Mouse (Mus musculus) erythroblast, embryonic 14.5 days (primary cell): ENCODE data around the gene Hsf5. TPM values are rescaled to one million over a fixed set of nuclear protein-coding genes. Genes with fewer than 3 reads are reported as not detected.

Source experiments
- H3K27me3 ChIP-seq: 2 replicates; pipeline ENCODE4 v1.6.1; 2012; ENCODE audit warnings: inconsistent platforms; ENCODE audit not compliant: control insufficient read depth
- H3K36me3 ChIP-seq: 2 replicates; pipeline ENCODE4 v1.6.1; 2012; ENCODE audit warnings: mild to moderate bottlenecking, inconsistent platforms; ENCODE audit not compliant: control insufficient read depth
- H3K4me1 ChIP-seq: 2 replicates; pipeline ENCODE4 v1.6.1; 2012; ENCODE audit warnings: inconsistent platforms; ENCODE audit not compliant: control insufficient read depth
- H3K4me3 ChIP-seq: replicated peaks from 2 replicates; pipeline ENCODE3; 2012; ENCODE audit warnings: moderate library complexity, mild to moderate bottlenecking, inconsistent platforms
- H3K9me3 ChIP-seq: 2 replicates; pipeline ENCODE4 v1.6.1; 2012; ENCODE audit warnings: low read length, inconsistent platforms, mixed read lengths; ENCODE audit not compliant: control insufficient read depth
- GATA1 ChIP-seq: IDR thresholded peaks from 2 replicates; pipeline ENCODE4 v1.6.1; 2012; ENCODE audit warnings: low read length, inconsistent platforms, mixed read lengths
- TAL1 ChIP-seq: IDR thresholded peaks from 3 replicates; pipeline ENCODE4 v1.6.1; 2012; ENCODE audit warnings: low read length, inconsistent platforms, mixed read lengths
- polyA plus RNA-seq: library from polyadenylated mRNA; stranded (reverse); fragments of >175 nt; gene quantifications from 2 replicates; pipeline ENCODE4 v1.2.3, GENCODE M21; 2012

Gene Hsf5
- polyA plus RNA-seq, 1 experiment = not detected

GRCm38 (mm10) chr11:87589605-87590004 is 27.4 kb upstream of the Hsf5 start:
- no peaks in the 10 kb centered on the region for H3K9me3 ChIP-seq
- no peaks in the 10 kb centered on the region for H3K27me3 ChIP-seq
- H3K36me3 ChIP-seq = peaks cover 14% of the 10 kb centered on the region
- peak overlapping the region; percentile 6 for H3K4me3 ChIP-seq
- TF ChIP-seq GATA1 (no peak), TAL1 (no peak)
- H3K4me1 ChIP-seq = peaks cover 48% of the 10 kb centered on the region

- Histone ChIP-seq H3K4me1 (peaks cover 62% of the 10 kb centered on the region), H3K27me3 (no peaks in the 10 kb centered on the region), H3K36me3 (peaks cover 21% of the 10 kb centered on the region), H3K4me3 (peak overlapping the region; percentile 89), H3K9me3 (no peaks in the 10 kb centered on the region)
- no peak for TF ChIP-seq GATA1
- no peak for TF ChIP-seq TAL1
Observed at GRCm38 (mm10) chr11:87590841-87591525, 26.0 kb upstream of the Hsf5 start.

- Histone ChIP-seq H3K36me3 (peaks cover 27% of the 10 kb centered on the region), H3K4me3 (peak within 1 kb of the TSS; percentile 89), H3K9me3 (no peaks in the 10 kb centered on the region), H3K27me3 (no peaks in the 10 kb centered on the region), H3K4me1 (peaks cover 70% of the 10 kb centered on the region)
- TF ChIP-seq TAL1 (no peak), GATA1 (no peak)
Observed at GRCm38 (mm10) chr11:87591526-87592353, 25.2 kb upstream of the Hsf5 start, which contains the start of gene Mtmr4. Mtmr4 (plus strand) TSS chr11:87592162.

- peak overlapping the region; percentile 89 for H3K4me3 ChIP-seq
- H3K36me3 ChIP-seq = peaks cover 33% of the 10 kb centered on the region
- H3K9me3 ChIP-seq = no peaks in the 10 kb centered on the region
- no peak for TF ChIP-seq GATA1
- no peak for TF ChIP-seq TAL1
- H3K4me1 ChIP-seq = peaks cover 70% of the 10 kb centered on the region
- no peaks in the 10 kb centered on the region for H3K27me3 ChIP-seq
Observed at GRCm38 (mm10) chr11:87592354-87592695, 24.6 kb upstream of the Hsf5 start.

GRCm38 (mm10) chr11:87592713-87593598 is 24.0 kb upstream of the Hsf5 start:
- no peaks in the 10 kb centered on the region for H3K27me3 ChIP-seq
- no peaks in the 10 kb centered on the region for H3K9me3 ChIP-seq
- TF ChIP-seq GATA1 (no peak), TAL1 (no peak)
- H3K4me1 ChIP-seq = peaks cover 70% of the 10 kb centered on the region
- H3K4me3 ChIP-seq = peak overlapping the region; percentile 89
- peaks cover 40% of the 10 kb centered on the region for H3K36me3 ChIP-seq

- Histone ChIP-seq H3K36me3 (peaks cover 64% of the 10 kb centered on the region), H3K9me3 (no peaks in the 10 kb centered on the region), H3K27me3 (no peaks in the 10 kb centered on the region), H3K4me1 (peaks cover 52% of the 10 kb centered on the region), H3K4me3 (peak overlapping the region; percentile 70)
- TF ChIP-seq TAL1 (no peak), GATA1 (no peak)
Observed at GRCm38 (mm10) chr11:87595327-87595841, 21.6 kb upstream of the Hsf5 start.

GRCm38 (mm10) chr11:87595976-87596375 is 21.0 kb upstream of the Hsf5 start:
- H3K27me3 ChIP-seq = no peaks in the 10 kb centered on the region
- peak overlapping the region; percentile 70 for H3K4me3 ChIP-seq
- no peaks in the 10 kb centered on the region for H3K9me3 ChIP-seq
- no peak for TF ChIP-seq TAL1
- TF ChIP-seq GATA1 = no peak
- H3K36me3 ChIP-seq = peaks cover 70% of the 10 kb centered on the region
- peaks cover 46% of the 10 kb centered on the region for H3K4me1 ChIP-seq

GRCm38 (mm10) chr11:87596492-87596891 is 20.5 kb upstream of the Hsf5 start:
- TF ChIP-seq GATA1 (no peak), TAL1 (no peak)
- no peak overlapping the region for H3K4me3 ChIP-seq
- no peaks in the 10 kb centered on the region for H3K27me3 ChIP-seq
- H3K36me3 ChIP-seq = peaks cover 75% of the 10 kb centered on the region
- no peaks in the 10 kb centered on the region for H3K9me3 ChIP-seq
- H3K4me1 ChIP-seq = peaks cover 45% of the 10 kb centered on the region
